Mouse (Mus musculus): ENCODE measurements around the gene Ssr2. TPM values are rescaled to one million over a fixed set of nuclear protein-coding genes. Genes with fewer than 3 reads are reported as not detected.
A peak's percentile ranks its signal among the peaks of the same experiment; 100 is the strongest.

The Ssr2 gene
- polyA plus RNA-seq, 1 experiment from 2014 or later = 174 TPM

MicroRNAs within 50 kb of the gene (microRNA counts, 519-probe panel; counts per million panel counts)
- microRNA mmu-miR-1905 = 341 counts per million, percentile 65 among the panel's probes with 10 or more counts

Small RNA genes within 50 kb of the gene (microRNA-seq; reads per million reads assigned to microRNA genes)
- gene Mir1905 = 1.2 reads per million

Other genes starting within 250 kb of the Ssr2 start
- gene Tmem79, start 239.7 kb upstream of the Ssr2 start, polyA plus RNA-seq (2016; fragmentation: Nextera tagmentation; extraction: Ambion mirVana) = 2.7 and 3.3 TPM in 2 replicates
- 81.7 and 85.6 TPM in 2 replicates for gene Smg5, start 239.6 kb upstream of the Ssr2 start, polyA plus RNA-seq (2016; fragmentation: Nextera tagmentation; extraction: Ambion mirVana)
- 1.1 and 1.2 TPM in 2 replicates for gene Paqr6, start 211.3 kb upstream of the Ssr2 start, polyA plus RNA-seq (2016; fragmentation: Nextera tagmentation; extraction: Ambion mirVana)
- 0.10 and 0.24 TPM in 2 replicates for gene Bglap3, start 203.1 kb upstream of the Ssr2 start, polyA plus RNA-seq (2016; fragmentation: Nextera tagmentation; extraction: Ambion mirVana)
- not detected in 2 replicates for gene Bglap2, start 197.2 kb upstream of the Ssr2 start, polyA plus RNA-seq (2016; fragmentation: Nextera tagmentation; extraction: Ambion mirVana)
- 0.84 TPM in 1 of 2 replicates, not detected in the other for gene Bglap, start 191.4 kb upstream of the Ssr2 start, polyA plus RNA-seq (2016; fragmentation: Nextera tagmentation; extraction: Ambion mirVana)
- gene Pmf1, start 165.5 kb upstream of the Ssr2 start, polyA plus RNA-seq (2016; fragmentation: Nextera tagmentation; extraction: Ambion mirVana) = 177 and 181 TPM in 2 replicates
- 17.9 and 20.0 TPM in 2 replicates for gene Slc25a44, start 150.7 kb upstream of the Ssr2 start, polyA plus RNA-seq (2016; fragmentation: Nextera tagmentation; extraction: Ambion mirVana)
- gene Sema4a, start 114.7 kb upstream of the Ssr2 start, polyA plus RNA-seq (2016; fragmentation: Nextera tagmentation; extraction: Ambion mirVana) = 5.9 and 6.7 TPM in 2 replicates
- 11.6 and 11.8 TPM in 2 replicates for gene Lmna, start 65.9 kb upstream of the Ssr2 start, polyA plus RNA-seq (2016; fragmentation: Nextera tagmentation; extraction: Ambion mirVana)
- 27.4 and 28.6 TPM in 2 replicates for gene Mex3a, start 43.5 kb upstream of the Ssr2 start, polyA plus RNA-seq (2016; fragmentation: Nextera tagmentation; extraction: Ambion mirVana)
- 2.8 and 4.0 TPM in 2 replicates for gene Rab25, start 27.6 kb upstream of the Ssr2 start, polyA plus RNA-seq (2016; fragmentation: Nextera tagmentation; extraction: Ambion mirVana)
- 172 and 174 TPM in 2 replicates for gene Lamtor2, start 22.8 kb upstream of the Ssr2 start, polyA plus RNA-seq (2016; fragmentation: Nextera tagmentation; extraction: Ambion mirVana)
- 73.4 and 77.4 TPM in 2 replicates for gene Ubqln4, start 22.1 kb upstream of the Ssr2 start, polyA plus RNA-seq (2016; fragmentation: Nextera tagmentation; extraction: Ambion mirVana)
- gene Arhgef2, start 30.1 kb downstream of the Ssr2 start, polyA plus RNA-seq (2016; fragmentation: Nextera tagmentation; extraction: Ambion mirVana) = 79.3 and 92.6 TPM in 2 replicates
- not detected in 2 replicates for gene Rxfp4, start 77.3 kb downstream of the Ssr2 start, polyA plus RNA-seq (2016; fragmentation: Nextera tagmentation; extraction: Ambion mirVana)
- gene Khdc4, start 109.9 kb downstream of the Ssr2 start, polyA plus RNA-seq (2016; fragmentation: Nextera tagmentation; extraction: Ambion mirVana) = 86.3 and 97.3 TPM in 2 replicates
- 32.3 and 34.3 TPM in 2 replicates for gene Rit1, start 141.0 kb downstream of the Ssr2 start, polyA plus RNA-seq (2016; fragmentation: Nextera tagmentation; extraction: Ambion mirVana)
- gene Syt11, start 199.3 kb downstream of the Ssr2 start, polyA plus RNA-seq (2016; fragmentation: Nextera tagmentation; extraction: Ambion mirVana) = 121 and 123 TPM in 2 replicates